Mouse (Mus musculus) thymus, adult 18-20 months (tissue): Measurements from ENCODE around the gene Ccdc189.

ENCODE experiments used
- DNase-seq, 2 experiments: peaks; one replicate each; pipeline ENCODE4 v3.0.0; 2022; ENCODE audit warnings: mixed read lengths in 2 of 2

The Ccdc189 gene

DNA sequence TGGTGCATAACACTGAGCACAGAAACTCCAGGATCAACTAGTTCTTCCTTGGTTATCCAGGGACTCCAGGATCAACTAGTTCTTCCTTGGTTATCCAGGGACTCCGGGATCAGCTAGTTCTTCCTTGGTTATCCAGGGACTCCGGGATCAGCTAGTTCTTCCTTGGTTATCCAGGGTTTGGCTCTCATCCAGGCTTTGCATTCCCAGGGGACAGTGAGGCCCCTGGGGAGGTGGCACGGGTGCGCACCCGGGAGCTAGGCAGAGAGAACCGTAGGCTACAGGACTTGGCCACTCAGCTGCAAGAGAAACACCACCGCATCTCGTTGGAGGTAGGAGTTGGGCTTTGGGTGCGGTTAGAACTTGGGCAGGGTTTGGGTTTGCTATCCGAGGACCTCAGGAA lies 2.7 kb upstream of the Ccdc189 start:
- no peak for DNase-seq

DNA sequence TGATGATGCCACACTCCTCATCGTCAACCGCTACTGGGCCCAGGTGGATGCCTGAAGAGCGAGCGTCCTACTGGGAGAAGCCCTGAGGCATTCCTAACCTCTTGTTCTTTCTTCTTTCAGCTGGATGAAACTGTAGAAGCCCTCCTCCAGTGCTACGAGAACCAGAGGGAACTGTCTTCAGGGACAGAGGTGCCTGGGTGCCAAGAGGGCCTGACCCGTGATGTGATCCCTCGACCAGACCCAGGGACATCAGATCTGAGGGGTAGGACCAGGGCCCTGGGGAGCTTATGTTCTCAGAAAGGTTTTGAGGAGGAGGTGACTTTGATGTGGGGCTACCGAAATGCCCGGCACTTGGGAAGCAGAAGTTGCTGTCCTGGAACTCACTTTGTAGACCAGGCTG lies 1.2 kb upstream of the Ccdc189 start:
- DNase-seq: no peak

DNA sequence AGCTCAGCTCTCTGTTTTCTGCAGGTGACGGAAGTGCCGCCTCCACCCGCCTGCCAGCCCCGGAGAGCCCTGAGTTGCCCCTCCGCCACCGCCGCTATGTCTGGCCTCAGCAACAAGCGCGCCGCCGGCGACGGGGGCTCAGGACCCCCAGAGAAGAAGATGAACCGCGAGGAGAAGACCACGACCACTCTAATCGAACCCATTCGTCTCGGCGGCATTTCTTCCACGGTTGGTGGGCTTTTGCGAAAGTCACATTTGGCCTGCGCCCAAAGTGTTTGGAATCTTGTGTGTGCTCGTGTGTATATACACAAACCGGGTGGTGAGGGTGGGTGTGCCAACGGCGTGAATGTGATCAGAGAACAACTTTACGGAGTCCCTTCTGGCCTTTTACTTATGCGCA lies 506 bp upstream of the Ccdc189 start:
- DNase-seq: no peak

DNA sequence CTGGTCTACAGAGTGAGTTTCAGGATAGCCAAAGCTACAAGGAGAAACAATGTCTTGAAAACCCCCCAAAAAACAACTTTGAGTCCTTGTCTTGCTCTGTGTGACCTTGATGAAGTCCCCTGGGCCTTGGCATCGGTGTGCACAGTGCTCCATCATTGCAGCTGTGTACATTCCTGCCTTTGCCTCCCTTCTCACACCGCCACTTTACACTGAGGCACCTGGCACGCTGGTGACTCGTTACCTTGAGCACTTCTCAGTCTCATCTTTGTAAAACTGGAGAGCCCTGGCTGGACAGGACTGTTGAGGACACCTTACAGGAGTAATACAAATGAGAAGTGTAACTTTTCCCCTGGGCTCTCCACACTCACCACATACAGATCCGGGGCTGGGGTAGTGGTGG lies 1.2 kb downstream of the Ccdc189 start:
- peak in 1 of 2 experiments; percentile 4 for DNase-seq

DNA sequence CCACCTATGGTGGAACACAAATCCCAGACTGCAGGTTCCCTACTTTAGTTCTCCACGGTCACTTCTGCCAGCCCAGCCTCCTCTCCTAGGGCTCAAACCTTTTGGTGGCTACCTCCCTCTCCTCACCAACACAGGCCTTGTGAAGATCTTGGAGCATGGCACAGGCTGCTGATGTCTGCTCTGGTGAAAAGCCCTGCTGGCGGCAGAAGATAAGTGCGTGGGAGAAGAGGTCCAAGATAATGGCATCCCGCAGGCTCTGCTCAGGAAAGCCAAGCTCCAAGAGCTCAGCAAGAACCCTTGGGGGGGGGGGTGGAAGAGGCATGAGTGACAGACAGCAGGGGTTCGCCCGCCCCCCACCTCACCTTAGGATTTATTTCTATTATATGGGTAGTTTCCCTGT lies 2.2 kb downstream of the Ccdc189 start:
- DNase-seq: no peak

DNA sequence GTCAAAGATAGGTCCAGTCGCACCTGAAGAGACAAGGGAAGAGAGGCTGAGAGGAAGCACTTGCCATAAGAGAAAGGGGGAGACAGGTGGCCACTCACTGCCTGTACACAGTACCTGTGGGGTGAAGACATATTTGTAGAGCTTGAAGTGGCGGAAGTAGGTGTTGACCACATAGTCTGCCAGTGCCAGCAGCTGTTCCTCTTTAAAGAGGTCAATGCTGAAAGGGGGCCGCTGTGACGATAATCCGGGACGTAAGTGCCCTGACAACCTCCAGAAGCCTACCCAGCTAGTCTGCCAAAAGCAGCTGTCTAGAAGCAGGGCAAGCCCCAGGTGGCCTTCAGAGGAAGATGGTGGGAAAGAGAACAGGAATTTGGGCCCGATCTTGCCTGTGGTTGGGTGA lies 3.4 kb downstream of the Ccdc189 start:
- DNase-seq: peak in 1 of 2 experiments; percentile 3

DNA sequence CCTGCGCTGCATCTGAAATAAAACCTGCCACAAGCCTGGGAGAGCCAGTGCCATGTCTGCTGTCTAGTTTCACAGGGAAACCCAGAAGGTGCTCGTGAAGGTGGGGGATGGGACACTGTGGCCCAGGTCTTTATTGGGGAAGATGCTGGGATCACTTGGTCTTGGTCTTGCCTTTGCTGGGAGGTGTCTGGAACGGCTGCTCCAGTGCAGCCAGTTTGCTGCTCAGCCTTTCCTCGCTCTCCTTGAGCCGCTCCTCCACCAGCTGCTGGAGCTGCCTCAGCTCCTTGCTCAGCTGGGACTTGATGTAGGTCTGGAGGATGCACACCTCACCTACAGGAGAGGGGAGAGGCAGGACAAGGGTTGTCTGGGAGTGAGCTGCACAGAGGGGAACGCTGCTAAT lies 5.1 kb downstream of the Ccdc189 start:
- no peak for DNase-seq

DNA sequence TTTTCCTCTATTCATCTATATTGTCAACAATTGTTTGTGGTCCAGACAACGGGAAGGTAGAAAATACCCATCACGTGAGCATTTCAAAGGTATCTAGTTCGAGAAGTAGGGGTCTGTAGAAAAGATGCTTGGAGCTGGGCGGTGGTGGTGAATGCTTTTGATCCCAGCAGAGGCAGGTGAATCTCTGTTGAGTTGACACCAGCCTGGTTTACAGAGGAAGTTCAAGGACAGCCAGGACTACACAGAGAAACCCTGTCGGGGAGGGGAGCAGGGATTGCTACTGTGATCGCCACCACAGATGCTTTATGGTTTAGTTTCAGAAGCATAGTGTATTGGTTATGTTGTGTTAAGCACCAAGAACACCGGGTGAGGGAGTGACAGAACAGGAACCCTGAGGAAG lies 14.3 kb downstream of the Ccdc189 start:
- DNase-seq: no peak

DNA sequence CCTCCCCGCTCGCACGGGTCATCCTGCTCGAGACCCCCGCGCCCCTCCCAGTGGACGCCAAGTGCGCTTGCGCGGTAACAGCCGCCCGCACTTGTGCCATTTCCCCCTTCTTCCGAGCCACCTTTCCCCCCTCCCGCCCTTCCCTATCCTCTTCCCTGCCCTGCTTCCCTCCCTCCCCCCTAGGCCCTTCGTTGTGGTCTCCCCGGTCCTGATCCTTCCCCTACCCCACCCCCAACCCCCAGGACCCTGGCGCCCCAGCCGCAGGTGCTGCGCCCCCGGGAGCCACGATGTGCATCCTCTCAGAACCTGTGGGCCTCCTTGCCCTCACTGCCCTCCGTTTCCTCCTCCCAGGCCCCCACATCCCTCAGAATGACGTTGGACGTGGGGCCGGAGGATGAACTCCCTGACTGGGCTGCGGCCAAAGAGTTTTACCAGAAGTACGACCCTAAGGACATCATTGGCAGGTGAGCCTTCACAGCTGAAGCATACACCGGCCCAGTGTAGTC lies 14.8 kb downstream of the Ccdc189 start:
- DNase-seq: peak; percentile 32 to 41

DNA sequence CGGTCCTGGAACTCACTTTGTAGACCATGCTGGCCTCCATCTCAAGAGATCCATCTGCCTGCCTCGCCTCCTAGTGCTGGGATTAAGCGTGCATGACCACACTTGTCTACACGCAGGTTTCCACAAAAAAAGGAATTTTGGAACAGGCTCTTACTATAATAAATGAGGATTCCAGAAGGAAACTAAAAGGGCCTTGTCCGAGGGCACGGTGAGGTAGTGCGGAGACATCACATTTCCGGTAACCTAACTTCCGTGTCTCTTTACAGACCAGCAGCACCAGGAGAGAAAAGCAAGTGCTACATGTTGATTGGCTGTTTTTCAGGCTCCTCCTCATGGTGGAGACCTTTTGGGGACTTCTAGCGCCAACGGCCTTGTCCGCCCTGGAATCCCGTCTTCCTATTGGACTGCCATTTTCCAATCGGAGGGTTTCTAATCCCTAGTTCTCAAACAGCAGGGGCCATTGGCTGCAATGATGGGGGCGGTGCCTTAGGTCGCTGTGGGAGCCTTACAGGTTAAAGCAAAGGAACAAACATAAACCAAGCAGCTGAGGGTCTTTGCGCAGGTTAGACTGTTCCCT lies 15.4 kb downstream of the Ccdc189 start, which contains the start of gene Phkg2:
Phkg2 (plus strand) TSS at position 446 of the 577 bp plus-strand sequence.
- peak; percentile 85 to 94 for DNase-seq

DNA sequence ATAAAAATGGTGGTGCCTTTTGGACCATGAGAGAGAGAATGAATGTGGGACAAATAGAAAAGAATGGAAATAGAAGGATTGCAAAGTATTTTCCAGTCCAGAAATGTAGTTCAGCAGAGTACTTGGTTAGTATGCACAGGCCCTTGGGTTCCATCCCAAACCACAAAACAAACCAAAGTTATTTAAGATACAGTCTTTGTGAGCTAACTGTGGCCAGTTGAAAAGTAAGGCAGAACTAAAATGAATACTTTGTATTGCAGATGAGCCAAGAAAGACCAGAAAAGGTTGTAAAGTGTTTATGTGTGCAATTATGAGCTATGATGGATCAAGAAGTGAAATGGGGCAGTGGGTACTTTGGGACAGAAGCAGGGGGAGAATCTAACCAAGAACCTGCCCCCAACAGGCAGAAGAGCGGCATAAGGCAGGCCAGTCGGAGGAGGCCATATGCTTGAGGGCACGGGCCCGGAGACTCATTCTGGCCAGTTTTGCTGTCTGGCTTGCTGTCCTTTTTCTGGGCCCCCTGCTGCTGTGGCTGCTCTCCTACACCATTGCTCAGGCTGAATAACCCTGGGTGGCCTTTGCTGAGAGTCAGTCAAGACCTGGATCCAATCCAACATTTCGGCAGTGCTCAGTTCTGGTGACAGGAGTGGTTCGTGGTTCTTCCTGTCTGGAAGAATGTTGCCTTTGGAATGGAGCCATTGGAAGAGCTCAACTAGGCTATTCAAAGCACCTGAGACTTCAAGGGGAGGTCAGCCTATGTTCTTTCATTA lies 23.8 kb downstream of the Ccdc189 start:
- no peak for DNase-seq

DNA sequence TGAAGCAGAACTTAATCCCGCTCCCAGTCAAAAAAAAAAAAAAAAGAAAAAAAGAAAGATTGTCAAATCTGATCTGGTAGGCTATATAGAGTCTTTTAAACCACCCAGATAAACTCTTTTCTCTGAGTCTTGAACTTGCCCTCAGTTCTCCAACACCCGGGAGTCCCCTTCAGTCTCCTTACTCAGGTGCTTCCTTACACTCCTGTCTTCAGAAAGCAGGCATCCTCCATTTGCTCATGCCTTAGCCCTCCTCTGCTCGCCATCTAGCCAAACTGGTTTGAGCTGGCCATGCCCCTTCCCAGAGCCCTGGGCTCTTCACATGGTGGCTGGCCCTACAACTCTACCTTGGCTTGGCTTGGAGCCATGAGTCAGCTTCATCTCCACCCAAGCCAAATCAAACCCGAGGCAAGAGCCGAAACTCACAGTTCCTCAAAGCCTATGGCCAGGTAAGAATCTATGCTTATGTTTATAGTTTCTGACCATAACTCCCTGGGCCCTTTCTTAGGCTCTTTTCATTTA lies 27.0 kb downstream of the Ccdc189 start, which contains the start of gene Tmem265:
Tmem265 (plus strand) TSS at position 51 of the 519 bp plus-strand sequence.
- no peak for DNase-seq

DNA sequence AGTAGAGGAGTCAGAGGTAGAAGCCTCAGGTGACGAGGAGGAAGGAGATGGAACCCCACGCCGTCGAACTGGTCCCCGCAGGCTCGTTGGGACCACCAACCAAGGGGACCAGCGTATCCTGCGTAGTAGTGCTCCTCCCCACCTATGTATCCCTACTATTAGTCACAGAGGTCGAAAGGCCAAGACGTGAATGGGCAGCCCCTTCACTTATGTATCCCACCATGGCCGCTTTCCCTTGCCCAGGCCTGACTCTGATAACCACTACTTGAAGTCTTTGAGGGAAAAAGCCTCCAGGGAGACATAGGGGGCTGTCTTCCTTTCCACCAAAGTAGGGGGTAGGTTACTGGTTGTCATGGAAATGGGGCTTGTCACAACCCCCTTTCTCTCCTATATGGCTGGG lies 27.8 kb downstream of the Ccdc189 start:
- no peak for DNase-seq

DNA sequence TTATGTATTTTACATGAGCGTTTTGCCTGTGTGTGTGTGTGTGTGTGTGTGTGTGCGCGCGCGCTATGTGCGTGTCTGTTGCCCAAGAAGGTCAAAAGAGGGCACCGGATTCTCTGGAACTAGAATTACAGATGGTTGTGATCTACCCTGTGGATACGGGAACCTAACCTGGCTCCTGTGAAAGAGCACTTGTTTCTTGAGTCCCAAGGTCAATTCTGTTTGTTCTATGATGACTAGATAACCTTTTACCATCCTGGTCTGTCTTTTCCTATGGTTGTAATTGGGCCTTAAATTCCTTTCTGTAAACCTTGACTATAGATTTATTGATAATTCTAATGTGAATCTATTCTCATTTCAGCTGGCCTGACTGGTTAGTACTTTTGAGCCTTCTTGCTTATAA lies 36.8 kb downstream of the Ccdc189 start:
- DNase-seq: no peak

DNA sequence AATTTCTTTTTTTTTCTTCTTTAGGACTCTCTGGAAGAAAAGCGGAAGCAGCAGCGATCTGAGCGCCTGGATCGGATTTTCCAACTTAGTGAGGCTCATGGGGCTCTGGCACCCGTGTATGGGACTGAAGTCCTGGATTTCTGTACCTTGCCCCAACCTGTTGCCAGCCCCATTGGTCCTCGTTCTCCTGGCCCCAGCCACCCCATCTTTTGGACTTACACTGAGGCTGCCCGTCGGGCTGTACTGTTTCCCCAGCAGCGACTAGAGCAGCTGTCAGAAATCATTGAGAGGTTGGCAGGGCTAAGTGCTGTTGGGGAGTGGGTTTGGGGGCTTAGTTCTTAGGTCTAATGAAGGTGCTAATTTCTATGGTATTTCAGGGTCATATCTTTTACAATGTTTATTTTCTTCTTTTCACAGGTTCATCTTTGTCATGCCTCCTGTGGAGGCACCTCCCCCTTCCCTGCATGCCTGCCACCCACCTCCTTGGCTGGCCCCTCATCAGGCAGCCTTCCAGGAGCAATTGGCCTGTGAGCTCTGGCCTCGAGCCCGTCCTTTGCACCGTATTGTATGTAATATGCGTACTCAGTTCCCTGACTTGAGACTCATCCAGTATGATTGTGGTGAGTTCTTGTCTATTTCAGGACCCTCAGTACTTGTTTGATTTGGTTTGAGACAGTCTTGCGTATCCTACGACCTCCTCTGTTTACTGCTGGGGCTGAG lies 39.1 kb downstream of the Ccdc189 start:
- DNase-seq: no peak

DNA sequence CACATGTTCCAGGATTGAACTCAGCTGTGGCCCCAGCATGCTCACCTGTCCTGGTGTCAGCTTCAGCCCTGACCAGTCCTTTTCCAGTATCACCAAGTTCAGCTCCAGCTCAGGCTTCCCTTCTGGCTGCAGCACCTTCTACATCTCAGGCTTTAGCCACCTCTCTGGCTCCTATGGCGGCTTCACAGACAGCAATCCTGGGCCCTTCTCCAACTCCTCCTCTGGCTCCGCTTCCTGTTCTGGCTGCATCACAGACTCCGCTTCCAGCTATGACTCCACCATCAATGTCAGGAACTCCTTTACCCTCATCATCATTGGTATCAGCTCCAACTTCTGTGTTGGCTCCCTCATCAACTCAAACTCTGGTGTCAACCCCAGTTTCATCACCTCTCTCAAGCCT lies 46.7 kb downstream of the Ccdc189 start:
- DNase-seq: no peak
